Mouse (Mus musculus): ENCODE data around the gene Mns1.

DNA sequence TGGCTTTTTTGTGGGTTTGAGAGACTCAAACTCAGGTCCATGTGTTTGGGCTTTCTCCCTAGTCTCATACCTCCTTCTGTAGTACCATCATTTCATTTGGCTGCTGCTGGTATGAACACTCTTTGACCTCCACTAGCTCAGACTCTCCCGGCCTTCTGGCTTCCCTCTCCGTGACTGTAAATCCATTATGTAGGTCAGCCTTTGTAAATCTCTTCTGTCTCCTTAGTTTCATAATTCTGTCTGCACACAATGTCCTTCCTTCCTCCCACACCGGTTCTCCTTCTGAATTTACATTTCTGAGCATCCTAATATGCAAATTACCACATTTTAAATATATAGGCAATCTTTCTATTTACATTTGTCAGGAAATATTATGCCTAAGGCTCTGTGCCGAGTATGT, 9.9 kb upstream of the Mns1 start:
- TF ChIP-seq CTCF (IDR thresholded peaks at IDR 0.05; ENCODE audit: low read depth) (no peak), EP300 (optimal IDR thresholded peaks at IDR 0.05) (no peak)

Data from stomach, postnatal 0 days (tissue).